Mouse (Mus musculus) stomach, postnatal 0 days (tissue): ENCODE data around the gene Dlg2.

Experiments
- CTCF ChIP-seq: IDR thresholded peaks from 2 replicates; pipeline ENCODE4 v1.5.1; 2016; ENCODE audit warnings: antibody characterized with exemption, low read depth, mild to moderate bottlenecking, moderate library complexity
- EP300 ChIP-seq: optimal IDR thresholded peaks from 2 replicates; pipeline ENCODE3; 2016; ENCODE audit warnings: antibody characterized with exemption

DNA sequence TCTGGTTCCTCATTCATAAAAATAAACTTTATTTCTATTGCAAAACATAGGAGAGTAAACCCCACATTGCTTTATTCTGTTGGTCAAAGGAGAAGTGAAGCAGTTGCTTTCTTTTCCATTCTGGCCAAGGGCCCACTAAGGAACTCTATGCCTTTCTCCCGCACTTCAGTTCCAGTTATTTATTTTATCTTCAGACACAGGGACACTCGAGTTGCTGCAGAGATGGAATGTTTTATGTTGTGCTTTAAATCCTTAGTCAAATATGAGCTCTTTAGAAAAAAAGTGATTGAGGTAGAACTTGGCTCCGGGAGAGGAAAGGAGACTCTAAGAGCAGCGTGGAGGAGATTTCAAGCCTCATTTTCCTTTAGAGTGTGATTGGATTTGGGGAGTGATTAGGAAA is 1377.2 kb downstream of the Dlg2 start:
- TF ChIP-seq EP300 = no peak
- no peak for TF ChIP-seq CTCF
